Mouse (Mus musculus) effector memory CD4-positive, alpha-beta T cell, adult 5 months (primary cell): Measurements from ENCODE around the gene Pdk4. TPM values are rescaled to one million over a fixed set of nuclear protein-coding genes. Genes with fewer than 3 reads are reported as not detected.

Experiments
- polyA plus RNA-seq: library from polyadenylated mRNA; unstranded; fragments of 100-300 nt; shearing (Covaris generic); gene quantifications from one replicate; pipeline ENCODE4 v1.2.1, GENCODE M21; 2017

Pdk4 gene
- not detected for polyA plus RNA-seq

GRCm38 (mm10) chr6:5495961-5496853 lies at the start of gene Pdk4:
TSS of gene Pdk4 (minus strand) at chr6:5496309.

Other genes starting within 250 kb of the Pdk4 start
- gene Pon3, start 240.0 kb downstream of the Pdk4 start, polyA plus RNA-seq, result 1.2 TPM
- gene Pon2, start 197.9 kb downstream of the Pdk4 start, polyA plus RNA-seq, result 73.1 TPM
- 0.52 TPM for gene Asb4, start 112.9 kb downstream of the Pdk4 start, polyA plus RNA-seq
- gene Dync1i1, start 229.3 kb upstream of the Pdk4 start, polyA plus RNA-seq, result not detected